Mouse (Mus musculus) limb, embryonic 10.5 days (tissue): ENCODE results near the gene Fam160a1. TPM values are rescaled to one million over a fixed set of nuclear protein-coding genes. Genes with fewer than 3 reads are reported as not detected.

Source experiments
- DNase-seq: peaks from one replicate; pipeline ENCODE4 v3.0.0-alpha.2; 2017; ENCODE audit warnings: low spot score
- H3K27ac ChIP-seq: fragments of 300-500 bp; sonication (generic); 2 replicates; pipeline ENCODE4 v1.5.1; 2016; ENCODE audit warnings: mild to moderate bottlenecking
- H3K27me3 ChIP-seq: fragments of 300-500 bp; sonication (generic); 2 replicates; pipeline ENCODE4 v1.6.1; 2016; ENCODE audit warnings: low read depth, mild to moderate bottlenecking; ENCODE audit not compliant: poor library complexity, severe bottlenecking
- H3K36me3 ChIP-seq: fragments of 300-500 bp; sonication (generic); 2 replicates; pipeline ENCODE4 v1.6.1; 2016; ENCODE audit warnings: mild to moderate bottlenecking, moderate library complexity
- H3K4me1 ChIP-seq: fragments of 300-500 bp; sonication (generic); 2 replicates; pipeline ENCODE4 v1.6.1; 2016
- H3K4me3 ChIP-seq: fragments of 300-500 bp; sonication (generic); 2 replicates; pipeline ENCODE4 v1.5.1; 2016; ENCODE audit warnings: mild to moderate bottlenecking, moderate library complexity
- H3K9me3 ChIP-seq: fragments of 300-500 bp; sonication (generic); replicated peaks from 2 replicates; pipeline ENCODE4 v1.6.1; 2016; ENCODE audit warnings: mild to moderate bottlenecking
- WGBS: fragments of 180-500 bp; shearing (Covaris S2); methylation state at CpG from one replicate; pipeline ENCODE4 v1.1.7; 2016; 5-methylcytosine and 5-hydroxymethylcytosine counted together
- polyA plus RNA-seq: library from polyadenylated mRNA; unstranded; fragments of >200 nt; fragmentation: Nextera tagmentation; extraction: Ambion mirVana; gene quantifications from 2 replicates; pipeline ENCODE4 v1.2.1, GENCODE M21; 2016

The Fam160a1 gene
- polyA plus RNA-seq, 1 experiment from 2014 or later = 1.5 TPM

GRCm38 (mm10) chr3:85814241-85814640 lies 2.9 kb downstream of the Fam160a1 start:
- H3K27ac ChIP-seq = no peak overlapping the region
- DNase-seq = no peak
- H3K4me3 ChIP-seq = no peak overlapping the region
- H3K36me3 ChIP-seq = no peaks in the 10 kb centered on the region
- peaks cover 17% of the 10 kb centered on the region for H3K4me1 ChIP-seq
- H3K27me3 ChIP-seq = no peaks in the 10 kb centered on the region
- WGBS = 79% methylated on average over 7 of the region's 7 CpGs
- H3K9me3 ChIP-seq = no peaks in the 10 kb centered on the region

GRCm38 (mm10) chr3:85813101-85814014 lies 3.7 kb downstream of the Fam160a1 start:
- H3K36me3 ChIP-seq = no peaks in the 10 kb centered on the region
- no peaks in the 10 kb centered on the region for H3K9me3 ChIP-seq
- H3K4me1 ChIP-seq = peaks cover 17% of the 10 kb centered on the region
- DNase-seq = no peak
- no peaks in the 10 kb centered on the region for H3K27me3 ChIP-seq
- H3K27ac ChIP-seq = no peak overlapping the region
- no peak overlapping the region for H3K4me3 ChIP-seq
- 58% methylated on average over 4 of the region's 4 CpGs for WGBS

- Histone ChIP-seq H3K27me3 (no peaks in the 10 kb centered on the region), H3K4me3 (no peak overlapping the region), H3K4me1 (peaks cover 12% of the 10 kb centered on the region), H3K9me3 (no peaks in the 10 kb centered on the region), H3K27ac (no peak overlapping the region), H3K36me3 (no peaks in the 10 kb centered on the region)
- 94% methylated on average over 5 of the region's 5 CpGs for WGBS
- DNase-seq = no peak
These were observed 5.1 kb downstream of the Fam160a1 start for GRCm38 (mm10) chr3:85812010-85812409.

- 74% methylated on average over 1 of the region's 1 CpGs for WGBS
- Histone ChIP-seq H3K36me3 (no peaks in the 10 kb centered on the region), H3K4me3 (no peak overlapping the region), H3K27ac (no peak overlapping the region), H3K27me3 (no peaks in the 10 kb centered on the region), H3K9me3 (no peaks in the 10 kb centered on the region), H3K4me1 (0 out of 2 replicates have a peak, but pooled peaks cover 1% of the 10 kb centered on the region)
- DNase-seq = no peak
These were observed 23.9 kb downstream of the Fam160a1 start for GRCm38 (mm10) chr3:85793166-85793565.

- Histone ChIP-seq H3K27me3 (no peaks in the 10 kb centered on the region), H3K9me3 (no peaks in the 10 kb centered on the region), H3K36me3 (no peaks in the 10 kb centered on the region), H3K27ac (no peak overlapping the region), H3K4me3 (no peak overlapping the region), H3K4me1 (peaks cover 13% of the 10 kb centered on the region; the same call in 1 of the 2 replicates)
- no peak for DNase-seq
- 79% methylated on average over 4 of the region's 4 CpGs for WGBS
These were observed 27.3 kb downstream of the Fam160a1 start for GRCm38 (mm10) chr3:85789748-85790147.

- DNase-seq = no peak
- H3K4me1 ChIP-seq = peaks cover 13% of the 10 kb centered on the region; the same call in 1 of the 2 replicates
- no peaks in the 10 kb centered on the region for H3K36me3 ChIP-seq
- H3K27ac ChIP-seq = no peak overlapping the region
- H3K27me3 ChIP-seq = no peaks in the 10 kb centered on the region
- no peaks in the 10 kb centered on the region for H3K9me3 ChIP-seq
- no peak overlapping the region for H3K4me3 ChIP-seq
- 79% methylated on average over 8 of the region's 8 CpGs for WGBS
These were observed 30.6 kb downstream of the Fam160a1 start for GRCm38 (mm10) chr3:85786501-85786900.

GRCm38 (mm10) chr3:85780906-85781305 lies 36.2 kb downstream of the Fam160a1 start:
- 87% methylated on average over 7 of the region's 7 CpGs for WGBS

GRCm38 (mm10) chr3:85780332-85780731 lies 36.8 kb downstream of the Fam160a1 start:
- Histone ChIP-seq H3K9me3 (no peaks in the 10 kb centered on the region), H3K4me1 (peaks cover 11% of the 10 kb centered on the region), H3K27ac (no peak overlapping the region), H3K4me3 (no peak overlapping the region), H3K27me3 (no peaks in the 10 kb centered on the region), H3K36me3 (no peaks in the 10 kb centered on the region)
- WGBS = 75% methylated on average over 2 of the region's 2 CpGs
- DNase-seq = no peak

More at GRCm38 (mm10) chr3:85780906-85781305, 36.2 kb downstream of the Fam160a1 start:
- Histone ChIP-seq H3K27ac (no peak overlapping the region), H3K9me3 (no peaks in the 10 kb centered on the region), H3K4me3 (no peak overlapping the region), H3K36me3 (no peaks in the 10 kb centered on the region), H3K4me1 (peaks cover 11% of the 10 kb centered on the region), H3K27me3 (no peaks in the 10 kb centered on the region)
- DNase-seq = no peak

- H3K27ac ChIP-seq = no peak overlapping the region
- 80% methylated on average over 2 of the region's 2 CpGs for WGBS
- no peaks in the 10 kb centered on the region for H3K9me3 ChIP-seq
- peaks cover 11% of the 10 kb centered on the region for H3K4me1 ChIP-seq
- no peak overlapping the region for H3K4me3 ChIP-seq
- H3K27me3 ChIP-seq = no peaks in the 10 kb centered on the region
- no peak for DNase-seq
- no peaks in the 10 kb centered on the region for H3K36me3 ChIP-seq
These were observed 39.2 kb downstream of the Fam160a1 start for GRCm38 (mm10) chr3:85777841-85778240.

- Histone ChIP-seq H3K27me3 (no peaks in the 10 kb centered on the region), H3K4me3 (no peak overlapping the region), H3K36me3 (no peaks in the 10 kb centered on the region), H3K9me3 (no peaks in the 10 kb centered on the region), H3K4me1 (peaks cover 11% of the 10 kb centered on the region), H3K27ac (no peak overlapping the region)
- WGBS = 82% methylated on average over 4 of the region's 4 CpGs
- DNase-seq = no peak
These were observed 39.7 kb downstream of the Fam160a1 start for GRCm38 (mm10) chr3:85777356-85777755.

- H3K27ac ChIP-seq = no peak overlapping the region
- no peak overlapping the region for H3K4me3 ChIP-seq
- no peaks in the 10 kb centered on the region for H3K27me3 ChIP-seq
- no peak for DNase-seq
- peaks cover 11% of the 10 kb centered on the region for H3K4me1 ChIP-seq
- 75% methylated on average over 10 of the region's 10 CpGs for WGBS
- no peaks in the 10 kb centered on the region for H3K9me3 ChIP-seq
- H3K36me3 ChIP-seq = no peaks in the 10 kb centered on the region
These were observed 40.4 kb downstream of the Fam160a1 start for GRCm38 (mm10) chr3:85776707-85777106.

- no peaks in the 10 kb centered on the region for H3K36me3 ChIP-seq
- no peak overlapping the region for H3K27ac ChIP-seq
- 83% methylated on average over 6 of the region's 6 CpGs for WGBS
- no peaks in the 10 kb centered on the region for H3K9me3 ChIP-seq
- H3K4me3 ChIP-seq = no peak overlapping the region
- H3K27me3 ChIP-seq = no peaks in the 10 kb centered on the region
- H3K4me1 ChIP-seq = peaks cover 11% of the 10 kb centered on the region
- no peak for DNase-seq
These were observed 41.0 kb downstream of the Fam160a1 start for GRCm38 (mm10) chr3:85776126-85776525.

- peaks cover 9% of the 10 kb centered on the region for H3K4me1 ChIP-seq
- H3K36me3 ChIP-seq = no peaks in the 10 kb centered on the region
- no peaks in the 10 kb centered on the region for H3K27me3 ChIP-seq
- WGBS = 57% methylated on average over 4 of the region's 4 CpGs
- no peaks in the 10 kb centered on the region for H3K9me3 ChIP-seq
- H3K27ac ChIP-seq = no peak overlapping the region
- no peak overlapping the region for H3K4me3 ChIP-seq
- no peak for DNase-seq
These were observed 43.2 kb downstream of the Fam160a1 start for GRCm38 (mm10) chr3:85773886-85774285.
